Mouse (Mus musculus) frontal cortex, postnatal 14 days (tissue): ENCODE results near the gene Igdcc4.

Experiments used
- DNase-seq, 2 experiments: peaks; one replicate each; pipeline ENCODE4 v3.0.0; 2022; ENCODE audit warnings: low spot score in 2 of 2

Igdcc4 gene

DNA sequence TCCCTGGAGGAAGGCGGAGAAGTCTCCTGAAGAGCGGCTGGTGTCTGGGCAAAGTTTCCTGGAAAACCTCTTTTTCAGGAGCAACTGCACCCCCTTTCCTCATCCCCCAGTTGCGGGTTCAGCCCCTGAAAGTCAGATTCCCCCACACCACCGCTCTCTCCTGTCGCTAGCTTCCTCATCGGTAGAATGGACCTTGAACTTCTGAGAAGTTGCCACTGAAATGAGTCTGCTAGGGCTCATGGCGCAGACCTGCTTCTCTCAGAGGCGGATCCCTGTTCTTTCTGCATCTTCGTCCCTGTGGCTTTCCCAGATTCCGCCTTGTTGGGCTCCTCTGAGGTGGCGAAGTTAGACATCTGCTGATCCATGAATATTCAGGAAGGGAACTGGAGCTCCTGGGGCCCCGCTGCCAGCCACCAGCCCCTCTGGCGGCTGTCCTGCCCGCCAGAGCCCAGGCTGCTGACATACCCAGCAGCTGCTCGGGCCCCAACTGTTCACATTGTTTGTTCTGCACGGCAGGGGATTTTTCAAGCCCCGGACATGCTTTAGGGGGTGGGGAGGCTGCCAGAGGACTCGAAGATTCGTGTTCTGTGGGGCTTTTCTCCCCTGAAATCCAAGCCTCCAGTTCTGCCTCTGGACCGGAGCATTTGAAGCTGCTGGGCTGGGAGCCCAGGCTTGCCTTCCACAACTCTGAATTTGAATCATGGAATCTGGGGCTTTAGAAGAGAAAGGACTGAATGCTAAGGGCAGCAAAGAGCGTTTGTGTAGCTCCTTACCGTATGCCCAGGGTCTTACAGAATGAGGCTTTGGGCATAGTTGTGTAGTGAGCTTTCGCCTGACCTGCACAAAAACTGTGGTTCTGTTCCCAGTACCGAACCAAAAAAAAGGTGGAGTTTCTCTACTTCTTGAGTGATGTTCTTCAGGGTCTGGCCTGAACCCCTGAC is 8.1 kb downstream of the Igdcc4 start:
- DNase-seq: peak in 1 of 2 experiments; percentile 50

DNA sequence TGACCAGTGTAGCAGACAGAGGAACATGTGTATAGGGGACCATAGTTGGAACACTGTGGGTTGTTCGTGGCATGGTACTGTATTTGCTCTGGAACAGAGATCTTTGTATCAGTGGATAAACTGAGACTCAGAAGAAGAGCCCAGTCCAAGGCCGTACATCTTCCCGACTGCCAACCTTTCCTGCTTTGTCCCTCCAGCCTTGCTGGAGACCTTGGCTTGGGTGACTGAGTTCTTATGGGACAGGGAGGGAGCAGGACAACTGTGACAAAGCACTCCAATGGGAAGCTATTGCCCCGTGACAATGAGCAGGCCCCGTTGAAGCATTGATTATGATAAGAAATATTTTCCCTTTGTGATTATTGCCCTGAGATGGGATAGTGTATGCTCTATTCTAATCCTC is 10.4 kb downstream of the Igdcc4 start:
- DNase-seq: no peak

GRCm38 (mm10) chr9:65113694-65114093 is 12.4 kb downstream of the Igdcc4 start:
- DNase-seq: no peak

DNA sequence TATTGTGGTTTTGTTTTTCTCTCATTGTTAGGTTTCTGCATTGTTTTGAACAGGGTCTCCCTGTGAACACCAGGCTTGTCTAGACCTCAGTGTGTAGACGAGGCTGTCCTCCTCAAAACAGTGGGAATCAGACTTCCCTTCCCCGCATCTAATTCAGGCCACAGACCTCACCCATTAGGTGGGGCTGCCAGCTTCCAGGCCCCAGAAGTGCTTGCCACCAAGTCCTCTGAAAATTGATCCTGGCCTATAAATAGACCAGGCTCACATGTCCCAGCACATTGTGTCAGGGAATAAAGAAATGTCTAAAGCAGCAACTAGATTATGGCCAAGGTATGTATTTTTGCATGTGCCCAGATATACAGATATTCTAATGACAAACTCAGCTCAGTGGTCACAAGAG is 14.6 kb downstream of the Igdcc4 start:
- DNase-seq: no peak

- no peak for DNase-seq
Observed at GRCm38 (mm10) chr9:65117516-65117915, 16.2 kb downstream of the Igdcc4 start.

- DNase-seq: peak in 1 of 2 experiments; percentile 61
Observed at GRCm38 (mm10) chr9:65120935-65121334, 19.6 kb downstream of the Igdcc4 start.

GRCm38 (mm10) chr9:65122545-65122944 is 21.3 kb downstream of the Igdcc4 start:
- DNase-seq: peak; percentile 53 to 69

- no peak for DNase-seq
Observed at GRCm38 (mm10) chr9:65123552-65124168, 22.4 kb downstream of the Igdcc4 start.

GRCm38 (mm10) chr9:65128123-65128815 is 27.0 kb downstream of the Igdcc4 start:
- DNase-seq: no peak

DNA sequence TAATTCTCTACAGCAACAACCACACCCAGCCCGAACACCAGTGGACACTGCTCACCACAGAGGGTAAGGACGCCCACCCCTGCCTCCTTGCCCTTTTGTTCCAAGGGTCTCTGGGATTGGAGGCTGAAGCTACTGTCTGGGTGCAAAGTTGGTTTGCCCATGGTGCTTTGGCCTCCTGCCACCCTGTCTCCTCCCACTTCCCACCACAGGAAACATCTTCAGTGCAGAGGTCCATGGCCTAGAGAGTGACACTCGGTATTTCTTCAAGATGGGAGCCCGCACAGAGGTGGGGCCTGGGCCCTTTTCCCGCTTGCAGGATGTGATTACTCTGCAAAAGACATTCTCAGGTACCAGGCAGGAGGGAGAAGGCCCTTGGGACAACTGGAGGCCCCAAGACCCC is 30.4 kb downstream of the Igdcc4 start:
- DNase-seq: no peak

DNA sequence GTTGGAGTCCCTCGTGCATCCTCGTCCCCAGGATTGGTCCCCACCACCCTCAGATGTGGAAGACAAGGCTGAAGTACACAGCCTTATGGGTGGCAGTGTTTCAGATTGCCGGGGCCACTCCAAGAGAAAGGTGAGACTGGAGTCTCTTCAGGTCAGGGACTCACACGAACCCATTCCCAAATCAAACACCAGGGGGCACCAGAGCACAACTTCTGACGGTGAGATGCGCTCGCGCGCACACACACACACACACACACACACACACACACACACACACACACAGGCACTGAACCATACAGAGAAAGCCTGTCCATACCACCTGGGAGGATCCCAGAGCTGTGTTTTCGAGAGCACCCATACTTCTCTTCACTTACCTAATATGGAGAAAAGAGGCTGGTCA is 32.5 kb downstream of the Igdcc4 start:
- DNase-seq: peak in 1 of 2 experiments; percentile 67

DNA sequence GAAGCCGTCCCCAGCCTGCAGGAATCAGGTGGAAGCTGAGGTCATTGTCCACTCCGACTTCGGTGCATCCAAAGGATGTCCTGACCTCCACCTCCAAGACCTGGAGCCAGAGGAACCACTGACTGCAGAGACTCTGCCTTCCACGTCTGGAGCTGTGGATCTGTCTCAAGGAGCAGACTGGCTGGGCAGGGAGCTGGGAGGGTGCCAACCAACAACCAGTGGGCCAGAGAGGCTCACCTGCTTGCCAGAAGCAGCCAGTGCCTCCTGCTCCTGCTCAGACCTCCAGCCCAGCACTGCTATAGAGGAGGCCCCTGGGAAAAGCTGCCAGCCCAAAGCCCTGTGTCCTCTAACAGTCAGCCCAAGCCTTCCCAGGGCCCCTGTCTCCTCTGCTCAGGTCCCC is 33.8 kb downstream of the Igdcc4 start:
- DNase-seq: no peak

- DNase-seq: no peak
Observed at GRCm38 (mm10) chr9:65140491-65140890, 39.2 kb downstream of the Igdcc4 start.

- DNase-seq: no peak
Observed at GRCm38 (mm10) chr9:65140936-65141305, 39.6 kb downstream of the Igdcc4 start, which contains the start of gene Igdcc3. Igdcc3 (plus strand) TSS chr9:65141189.

DNA sequence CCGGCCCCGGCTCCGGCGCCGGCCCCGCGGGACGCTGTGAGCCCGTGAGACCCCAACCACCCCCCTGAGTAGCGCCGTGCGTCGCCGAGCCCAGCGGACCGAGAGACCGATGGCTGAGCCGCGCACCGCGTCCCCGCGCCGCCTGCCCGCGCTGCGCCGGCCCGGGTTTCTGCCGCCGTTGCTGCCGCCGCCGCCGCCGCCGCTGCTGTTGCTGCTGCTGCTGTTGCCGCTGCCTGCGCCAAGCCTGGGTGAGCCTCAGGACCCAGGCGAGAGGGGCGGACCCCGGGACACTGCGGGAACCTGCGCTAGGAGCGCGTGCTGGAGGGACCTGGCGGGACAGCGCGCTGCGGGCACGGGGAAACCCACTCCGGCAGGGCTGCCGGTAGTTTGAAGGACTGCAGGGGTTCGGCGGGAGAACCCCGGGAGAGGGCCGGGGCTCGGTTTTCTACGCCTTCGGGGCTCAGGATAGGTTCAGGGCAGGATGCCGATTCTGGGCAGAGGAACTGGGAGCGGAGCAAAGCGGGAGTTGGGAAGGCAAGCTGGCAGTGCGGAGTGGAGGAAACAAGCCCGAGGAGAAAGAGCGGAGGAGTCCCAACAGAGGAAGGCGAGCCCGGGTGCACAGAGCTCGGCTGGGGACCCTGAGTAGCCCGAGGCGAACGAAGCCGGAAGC is 40.2 kb downstream of the Igdcc4 start:
- DNase-seq: peak in 1 of 2 experiments; percentile 50

GRCm38 (mm10) chr9:65141976-65142318 is 40.7 kb downstream of the Igdcc4 start:
- DNase-seq: no peak

GRCm38 (mm10) chr9:65142399-65142798 is 41.1 kb downstream of the Igdcc4 start:
- DNase-seq: no peak

GRCm38 (mm10) chr9:65146001-65146400 is 44.7 kb downstream of the Igdcc4 start:
- DNase-seq: no peak

DNA sequence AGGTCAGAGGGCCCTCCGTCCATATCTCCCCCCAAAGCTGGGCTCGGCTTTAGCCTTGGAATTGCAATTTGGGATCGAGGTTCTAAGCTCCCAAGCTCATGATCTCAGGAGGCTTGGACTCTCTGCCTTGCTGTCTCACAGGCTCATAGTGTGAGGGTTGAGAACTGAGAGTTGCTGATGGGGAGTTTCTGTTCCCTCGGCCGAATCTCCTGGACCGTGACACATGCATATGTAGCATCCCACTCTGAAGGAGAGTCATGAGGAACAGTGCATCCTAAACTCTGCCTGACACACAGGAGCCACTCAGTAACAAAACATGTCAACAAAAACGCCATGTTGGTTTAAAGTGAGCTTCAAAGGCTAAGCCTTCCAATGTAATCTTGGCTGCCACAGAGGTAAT is 47.2 kb downstream of the Igdcc4 start:
- no peak for DNase-seq

DNA sequence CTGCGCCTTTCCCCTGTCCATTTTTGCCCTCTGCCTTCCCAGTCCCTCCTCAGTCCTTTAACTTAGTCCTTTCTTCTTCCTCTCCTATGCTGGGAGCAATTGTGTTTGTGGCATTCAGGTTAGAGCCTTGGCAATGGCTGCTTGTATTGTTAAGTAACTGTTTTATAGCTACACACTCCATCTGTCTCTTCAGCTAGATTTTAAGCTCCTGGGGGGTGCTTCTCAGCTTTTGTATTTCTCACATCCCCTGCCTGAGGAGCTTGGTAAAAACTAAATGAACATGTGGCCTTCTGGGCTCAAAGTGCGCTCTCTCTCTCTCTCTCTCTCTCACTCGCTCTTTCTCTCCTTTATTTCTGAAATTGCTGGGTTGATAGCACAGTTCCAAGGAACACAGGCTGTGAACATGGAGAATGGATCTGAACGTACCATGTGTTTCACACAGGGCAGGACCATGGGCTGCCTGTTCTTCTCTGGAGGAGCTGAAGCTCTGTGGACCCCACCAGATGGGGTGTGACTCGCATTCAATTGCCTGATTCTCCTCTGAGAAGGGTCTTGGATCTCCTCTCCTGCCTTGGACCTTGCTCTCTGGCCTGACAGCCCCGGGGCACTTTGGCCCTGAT is 51.5 kb downstream of the Igdcc4 start:
- no peak for DNase-seq

- DNase-seq: no peak
Observed at GRCm38 (mm10) chr9:65153331-65153711, 52.0 kb downstream of the Igdcc4 start.
